Mouse (Mus musculus) thymus, adult 2 months (tissue): ENCODE data around the gene Kdm8. TPM values are rescaled to one million over a fixed set of nuclear protein-coding genes. Genes with fewer than 3 reads are reported as not detected.

Experiments
- DNase-seq: peaks from one replicate; pipeline ENCODE4 v3.0.0; 2021
- H3K27ac ChIP-seq: fragments of 200-500 bp; 2 replicates; pipeline ENCODE4 v1.5.1; 2012; ENCODE audit warnings: low read length, control low read depth; ENCODE audit not compliant: control insufficient read depth, insufficient read depth
- H3K27me3 ChIP-seq: fragments of 200-500 bp; 2 replicates; pipeline ENCODE4 v1.6.1; 2012; ENCODE audit warnings: mild to moderate bottlenecking, low read length, moderate library complexity, mixed read lengths; ENCODE audit not compliant: control insufficient read depth, insufficient read depth
- H3K36me3 ChIP-seq: fragments of 200-500 bp; 2 replicates; pipeline ENCODE4 v1.6.1; 2012; ENCODE audit warnings: mild to moderate bottlenecking, low read length, moderate library complexity; ENCODE audit not compliant: control insufficient read depth, insufficient read depth
- H3K4me1 ChIP-seq: fragments of 200-500 bp; replicated peaks from 2 replicates; pipeline ENCODE4 v1.6.1; 2012; ENCODE audit warnings: low read length; ENCODE audit not compliant: control insufficient read depth, insufficient read depth
- H3K4me3 ChIP-seq: fragments of 200-500 bp; 2 replicates; pipeline ENCODE4 v1.5.1; 2012; ENCODE audit warnings: mild to moderate bottlenecking, low read length, control low read depth, moderate library complexity; ENCODE audit not compliant: control insufficient read depth, insufficient read depth
- CTCF ChIP-seq: fragments of 200-500 bp; IDR thresholded peaks from 2 replicates; pipeline ENCODE4 v1.5.1; 2012; ENCODE audit warnings: mild to moderate bottlenecking, control low read depth, low read length, moderate library complexity, borderline replicate concordance; ENCODE audit not compliant: control insufficient read depth, poor library complexity, insufficient read depth; ENCODE audit errors: extremely low read depth
- POLR2A ChIP-seq: fragments of 200-500 bp; IDR thresholded peaks from 2 replicates; pipeline ENCODE4 v1.6.1; 2012; ENCODE audit warnings: mild to moderate bottlenecking, low read length, control low read depth, moderate library complexity; ENCODE audit not compliant: control insufficient read depth, poor library complexity, insufficient read depth; ENCODE audit errors: extremely low read depth
- WGBS: fragments of 180-500 bp; shearing (Covaris S2); methylation state at CpG from one replicate; pipeline ENCODE4 v1.1.7; 2018; 5-methylcytosine and 5-hydroxymethylcytosine counted together
- polyA plus RNA-seq: library from polyadenylated mRNA; depleted of rRNA; stranded (reverse); fragments of >200 nt; gene quantifications from 2 replicates; pipeline ENCODE4 v1.2.3, GENCODE M21; 2012

The Kdm8 gene
- polyA plus RNA-seq, 1 experiment: 14.2 TPM

DNA sequence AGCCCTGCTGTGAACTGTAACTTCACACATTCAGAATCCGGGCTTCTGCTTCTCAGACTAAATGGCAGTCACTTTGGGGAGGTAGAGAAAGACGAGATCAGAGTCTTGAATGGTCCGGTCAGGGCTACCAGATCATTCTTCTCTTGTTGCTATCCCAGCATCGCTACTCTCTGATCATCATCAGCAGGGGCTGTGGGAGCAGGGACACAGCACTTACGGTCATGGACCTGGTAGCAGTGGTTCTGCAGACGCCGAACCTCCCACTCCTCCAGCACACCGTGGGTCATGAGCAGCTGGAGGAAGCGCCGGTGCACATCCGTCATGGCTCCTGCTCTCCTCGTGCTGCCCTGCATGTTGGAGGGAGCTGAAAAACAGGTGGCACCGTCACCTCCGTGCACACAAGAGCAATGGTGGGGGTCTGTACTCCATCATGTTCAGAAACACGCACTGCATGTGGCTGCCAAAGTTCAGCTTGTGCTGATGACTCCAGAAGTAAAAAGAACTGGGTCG, 41.7 kb downstream of the Kdm8 start:
- H3K4me3 ChIP-seq: no peak overlapping the region
- H3K27ac ChIP-seq: peak overlapping the region; percentile 69
- no peaks in the 10 kb centered on the region for H3K27me3 ChIP-seq
- peaks cover 58% of the 10 kb centered on the region for H3K4me1 ChIP-seq
- 78% methylated on average over 16 of the region's 16 CpGs for WGBS
- TF ChIP-seq CTCF (0 out of 2 replicates have a peak, but pooled peaks have one; percentile 13), POLR2A (no peak)
- no peak for DNase-seq
- 0 out of 2 replicates have a peak, but pooled peaks cover 4% of the 10 kb centered on the region for H3K36me3 ChIP-seq

DNA sequence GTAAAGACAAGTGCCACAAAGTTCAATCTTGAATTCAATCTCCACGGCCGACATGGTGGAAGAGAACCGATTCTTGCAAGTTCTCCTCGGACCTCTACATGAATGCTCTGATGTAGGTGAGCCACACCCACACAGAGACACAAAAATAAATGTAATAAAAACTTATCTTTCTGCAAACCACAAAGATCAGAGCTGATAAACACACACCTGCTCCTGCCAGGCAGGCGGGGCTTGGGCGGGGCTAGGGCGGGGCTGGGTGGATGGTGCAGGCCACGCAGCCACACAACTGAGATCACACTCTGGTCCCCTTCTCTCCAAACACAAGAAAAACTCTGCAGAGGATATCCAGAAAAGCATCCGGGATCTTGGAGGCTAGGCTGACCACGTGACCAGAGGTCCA, 42.6 kb downstream of the Kdm8 start:
- TF ChIP-seq CTCF (no peak), POLR2A (no peak)
- H3K4me1 ChIP-seq: peaks cover 64% of the 10 kb centered on the region
- no peak for DNase-seq
- no peaks in the 10 kb centered on the region for H3K27me3 ChIP-seq
- 24% methylated on average over 10 of the region's 10 CpGs for WGBS
- H3K27ac ChIP-seq: peak overlapping the region; percentile 86
- H3K36me3 ChIP-seq: 0 out of 2 replicates have a peak, but pooled peaks cover 4% of the 10 kb centered on the region
- no peak overlapping the region for H3K4me3 ChIP-seq

DNA sequence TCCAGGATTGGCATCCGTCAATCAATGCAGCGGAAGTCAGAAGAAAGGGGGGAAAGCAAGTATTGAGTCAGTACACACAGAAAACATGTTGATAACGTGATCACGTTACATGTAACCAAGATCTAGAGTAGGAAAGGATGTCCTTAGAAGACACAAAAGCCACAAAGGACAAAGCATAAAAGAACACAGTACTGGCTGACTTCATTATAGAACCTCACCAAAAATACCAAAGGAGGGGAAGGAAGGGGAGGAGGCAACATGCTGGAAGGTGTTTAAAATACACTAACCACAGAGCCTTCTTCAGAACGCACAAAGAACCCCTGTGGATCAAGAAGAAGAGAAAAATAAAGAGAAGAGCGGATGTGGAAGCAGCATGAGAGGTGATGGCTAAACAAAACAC, 44.2 kb downstream of the Kdm8 start:
- Histone ChIP-seq H3K27me3 (no peaks in the 10 kb centered on the region), H3K4me1 (peaks cover 72% of the 10 kb centered on the region), H3K4me3 (0 out of 2 replicates have a peak overlapping the region, but pooled peaks have one; percentile 4), H3K36me3 (no peaks in the 10 kb centered on the region), H3K27ac (peak overlapping the region; percentile 94)
- TF ChIP-seq CTCF: no peak
- TF ChIP-seq POLR2A: no peak
- 10% methylated on average over 6 of the region's 6 CpGs for WGBS
- no peak for DNase-seq

DNA sequence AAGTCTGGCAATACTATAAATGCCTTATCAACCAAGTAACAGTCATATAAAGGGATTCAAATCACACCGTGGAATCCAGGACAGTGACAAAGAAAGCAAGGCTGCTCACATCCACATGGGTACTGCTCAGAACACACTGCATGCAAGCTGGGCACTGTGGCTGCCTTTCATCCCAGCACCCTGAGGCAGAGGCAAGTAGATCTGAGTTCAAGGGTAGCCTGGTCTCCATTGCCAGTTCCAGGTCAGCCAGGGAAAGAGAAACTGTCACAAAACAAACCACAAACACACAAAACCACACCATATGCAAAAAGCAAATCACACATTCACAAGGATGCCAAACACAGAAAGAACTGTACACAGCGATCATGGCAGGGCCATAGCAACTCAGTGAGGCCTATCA, 45.2 kb downstream of the Kdm8 start:
- 40% methylated on average over 2 of the region's 2 CpGs for WGBS
- TF ChIP-seq CTCF: no peak
- no peak for TF ChIP-seq POLR2A
- H3K27ac ChIP-seq: peak overlapping the region; percentile 50

DNA sequence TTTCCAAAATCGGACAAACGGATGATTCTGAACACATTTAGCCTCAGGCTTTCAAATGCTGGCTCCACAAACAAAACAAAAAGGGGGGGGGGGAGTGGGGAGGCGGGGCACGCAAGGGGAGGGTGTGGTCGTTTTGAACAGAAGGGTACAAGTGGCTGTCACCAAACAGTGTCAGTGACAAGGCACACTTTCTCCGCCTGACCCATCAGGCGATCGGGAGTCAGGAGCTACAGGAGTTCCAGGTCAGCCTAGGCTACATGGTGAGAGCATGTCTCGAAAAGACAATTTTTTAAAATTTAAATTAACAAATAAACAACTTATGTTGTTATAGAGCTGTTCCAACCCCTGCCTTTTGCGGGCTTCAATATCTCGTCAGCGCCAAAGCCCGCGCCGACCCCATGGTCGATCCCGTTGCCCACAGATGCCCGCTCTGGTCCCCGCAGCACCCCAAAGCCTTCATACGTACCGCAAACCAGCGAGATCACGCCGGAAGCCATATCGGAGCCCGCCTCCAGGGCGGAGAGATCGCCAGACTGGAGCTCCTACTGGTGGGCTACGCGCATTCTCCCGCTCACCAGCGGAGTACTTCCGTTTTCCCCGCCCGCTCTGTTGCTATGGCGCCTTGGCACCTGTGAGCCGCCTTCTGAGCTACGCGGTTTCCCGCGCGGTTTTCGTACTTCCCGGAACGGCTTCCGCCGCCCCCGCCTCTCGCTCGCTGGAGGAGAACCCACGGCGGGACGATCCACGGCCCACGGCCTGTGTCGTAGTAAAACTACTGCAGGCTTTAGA, 46.7 kb downstream of the Kdm8 start, which contains the start of gene Nsmce1:
TSS of gene Nsmce1 (minus strand) at position 650 of the 789 bp plus-strand sequence.
- Histone ChIP-seq H3K27me3 (no peaks in the 10 kb centered on the region), H3K4me1 (peaks cover 71% of the 10 kb centered on the region), H3K4me3 (peak within 1 kb of the TSS; percentile 56), H3K27ac (peak within 1 kb of the TSS; percentile 92), H3K36me3 (no peaks in the 10 kb centered on the region)
- peak; percentile 97 for DNase-seq
- WGBS: under 1% methylated on average over 56 of the region's 56 CpGs
- TF ChIP-seq POLR2A (peak; percentile 88), CTCF (peak; percentile 62)

More for the DNA sequence above, 45.2 kb downstream of the Kdm8 start:
- DNase-seq: no peak
- no peak overlapping the region for H3K4me3 ChIP-seq
- peaks cover 74% of the 10 kb centered on the region for H3K4me1 ChIP-seq
- H3K36me3 ChIP-seq: no peaks in the 10 kb centered on the region
- no peaks in the 10 kb centered on the region for H3K27me3 ChIP-seq

DNA sequence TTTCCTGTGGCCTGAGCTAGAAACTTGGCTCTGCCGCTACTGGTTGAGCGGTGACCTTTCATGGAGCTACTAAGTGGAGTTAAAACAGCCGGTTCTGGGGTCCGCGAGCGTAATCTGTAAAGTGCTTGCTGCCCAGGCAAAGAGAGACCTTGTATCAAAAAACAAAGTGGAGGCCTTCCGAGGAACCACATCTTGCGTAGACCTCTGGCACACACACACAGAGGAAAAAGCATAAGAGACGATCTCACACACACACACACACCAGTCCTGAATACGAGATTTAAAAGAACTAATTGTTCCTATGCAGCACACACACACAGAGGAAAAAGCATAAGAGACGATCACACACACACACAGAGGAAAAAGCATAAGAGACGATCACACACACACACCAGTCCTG, 47.3 kb downstream of the Kdm8 start:
- Histone ChIP-seq H3K27me3 (no peaks in the 10 kb centered on the region), H3K36me3 (no peaks in the 10 kb centered on the region), H3K4me3 (peak overlapping the region; percentile 29), H3K27ac (peak overlapping the region; percentile 92), H3K4me1 (peaks cover 65% of the 10 kb centered on the region)
- WGBS: 15% methylated on average over 12 of the region's 12 CpGs
- no peak for DNase-seq
- TF ChIP-seq POLR2A (no peak), CTCF (no peak)
